Mouse (Mus musculus) kidney, adult 11 months (tissue): Measurements from ENCODE around the gene Ccl20.

Experiments used
- DNase-seq: peaks from one replicate; pipeline ENCODE4 v3.0.0; 2022

Gene Ccl20

DNA sequence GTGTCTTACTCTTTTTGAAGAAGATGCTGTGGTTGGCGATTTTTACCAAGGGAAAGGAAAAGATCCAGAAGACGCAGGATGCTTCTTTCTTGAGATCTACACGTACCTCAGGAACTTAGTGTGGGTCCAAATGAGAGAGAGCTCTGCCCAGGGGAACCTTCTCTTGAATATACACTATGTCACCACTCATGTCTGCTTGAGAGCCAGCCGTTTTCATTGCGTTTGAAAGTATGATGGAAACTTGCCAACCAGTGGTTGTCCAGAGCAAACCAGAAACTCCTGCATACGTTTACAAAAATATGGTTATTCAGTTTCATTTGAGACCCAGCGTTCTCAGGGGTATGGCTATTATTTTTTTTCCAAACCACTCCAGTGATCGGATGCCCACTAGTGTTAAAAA lies 24.9 kb downstream of the Ccl20 start:
- DNase-seq = no peak

DNA sequence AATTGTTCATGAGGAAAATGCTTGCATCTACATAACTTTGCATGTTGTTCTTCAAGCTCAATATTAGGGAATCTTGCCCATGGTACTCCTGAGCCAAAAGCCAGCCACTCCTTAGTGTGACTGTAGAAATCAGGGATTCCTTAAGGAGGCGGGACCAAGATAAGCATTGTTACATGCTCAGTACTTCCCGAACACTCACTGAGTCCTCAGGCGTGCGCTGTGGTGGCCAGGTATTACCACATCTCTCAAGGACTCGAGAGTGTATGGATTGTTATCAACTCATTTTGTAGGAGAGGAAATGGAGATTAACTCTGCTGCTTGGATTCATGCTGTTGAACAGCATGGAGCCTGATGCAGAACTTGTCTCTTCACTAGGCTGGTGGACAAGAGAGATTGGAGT lies 25.5 kb downstream of the Ccl20 start:
- DNase-seq = no peak

DNA sequence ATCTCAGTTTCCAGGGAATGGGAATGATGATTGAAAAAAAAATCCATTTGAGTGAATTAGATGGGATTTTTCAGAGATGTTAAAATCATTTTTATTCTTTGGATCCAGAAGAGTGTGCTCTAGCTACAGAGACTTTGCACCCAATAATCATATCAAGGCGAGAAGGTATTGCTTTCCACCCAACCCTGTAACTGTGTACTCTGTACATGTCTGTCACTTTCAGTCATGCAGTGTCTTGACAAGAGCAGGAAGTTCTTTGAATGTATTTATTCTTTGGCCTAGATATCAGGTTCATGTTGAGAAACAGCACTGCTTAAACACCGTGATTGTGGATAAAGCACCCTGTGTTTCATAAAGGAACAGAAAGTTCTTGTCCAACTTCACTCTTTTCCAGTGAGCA lies 30.0 kb downstream of the Ccl20 start:
- DNase-seq = no peak

- no peak for DNase-seq
These were observed 33.7 kb downstream of the Ccl20 start for GRCm38 (mm10) chr1:83150227-83150626.

DNA sequence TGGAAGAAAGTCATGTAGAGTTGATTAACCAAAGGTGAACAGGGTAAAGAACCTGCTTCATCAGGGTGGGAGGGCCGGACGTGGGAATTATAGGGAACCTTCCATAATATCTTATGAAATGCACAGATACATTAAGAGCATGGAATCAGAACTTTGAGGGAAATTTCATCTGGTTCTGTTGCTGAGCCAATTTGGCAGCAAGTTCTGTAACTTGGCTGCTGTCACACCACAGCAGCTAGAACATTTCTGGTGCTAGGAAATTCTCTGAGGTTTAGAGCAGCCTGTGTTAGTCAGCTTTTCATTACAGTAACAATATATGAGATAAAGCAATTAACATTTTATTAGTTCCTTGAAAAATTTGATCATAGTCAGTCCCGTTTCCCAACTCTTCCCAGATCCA lies 36.4 kb downstream of the Ccl20 start:
- no peak for DNase-seq

- DNase-seq = peak; percentile 23
These were observed 40.3 kb downstream of the Ccl20 start for GRCm38 (mm10) chr1:83156876-83157275.

DNA sequence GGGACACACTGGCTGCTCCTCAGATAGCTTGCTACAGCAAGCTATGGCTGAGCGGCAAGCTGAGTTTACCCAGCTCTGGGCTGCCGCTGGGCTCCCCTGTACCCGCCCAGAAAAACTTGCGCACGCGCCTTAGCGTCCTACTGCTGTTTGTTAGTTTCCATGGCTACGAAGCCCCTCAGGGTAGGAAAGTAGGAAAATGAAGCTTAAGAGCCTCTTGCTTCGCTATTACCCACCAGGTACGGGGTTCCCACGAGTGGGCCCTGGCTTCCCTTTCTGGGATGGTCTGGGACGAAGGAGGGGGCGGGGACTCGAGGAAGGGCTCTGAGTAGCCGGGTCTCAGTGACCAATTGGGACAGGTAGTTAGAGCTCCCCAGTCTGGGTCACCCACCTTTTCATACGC lies 43.0 kb downstream of the Ccl20 start, which contains the start of gene Daw1:
Gene Daw1, plus strand, starts transcription at position 150 of the 400 bp plus-strand sequence.
- DNase-seq = peak; percentile 58

DNA sequence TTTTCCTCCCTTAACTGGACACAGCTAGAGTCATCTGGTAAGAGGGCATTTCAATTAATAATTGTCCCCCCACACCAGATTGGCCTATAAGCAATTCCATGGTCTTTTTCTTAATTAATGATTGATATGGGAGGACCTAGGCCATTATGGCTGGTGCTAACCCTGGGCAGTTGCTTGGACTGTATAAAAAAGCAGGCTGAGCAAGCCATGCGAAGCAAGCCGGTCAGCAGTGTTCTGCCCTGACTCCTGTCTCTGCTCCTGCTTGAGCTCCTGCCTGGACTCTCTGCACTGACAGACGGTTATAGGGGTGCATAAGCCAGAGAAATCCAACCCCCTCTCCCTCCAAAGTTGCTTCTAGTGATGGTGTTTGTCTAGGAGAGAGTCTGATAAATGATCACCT lies 45.1 kb downstream of the Ccl20 start:
- DNase-seq = peak; percentile 21

DNA sequence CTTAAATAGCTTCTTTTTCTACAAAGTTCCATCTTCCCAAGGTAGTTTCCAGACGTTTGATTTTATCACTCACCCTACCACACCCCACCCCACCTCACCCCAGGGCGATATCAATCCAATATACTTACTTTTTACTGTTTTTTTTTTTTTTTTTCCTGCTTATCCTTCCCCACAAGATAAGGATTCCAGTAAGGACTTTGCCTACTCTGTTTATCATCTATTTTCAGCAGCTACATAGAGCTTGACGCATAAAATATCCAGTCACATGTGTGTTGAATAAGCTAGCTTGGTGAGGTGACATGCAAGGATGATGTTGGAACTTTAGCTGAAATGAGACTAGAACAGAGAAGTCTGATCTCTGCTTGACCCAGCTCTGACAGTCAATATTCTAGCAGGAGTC lies 47.5 kb downstream of the Ccl20 start:
- no peak for DNase-seq
